Mouse (Mus musculus): ENCODE results near the gene Fmn2. TPM values are rescaled to one million over a fixed set of nuclear protein-coding genes. Genes with fewer than 3 reads are reported as not detected.

Gene Fmn2
- polyA plus RNA-seq, 1 experiment: 0.17 TPM

DNA sequence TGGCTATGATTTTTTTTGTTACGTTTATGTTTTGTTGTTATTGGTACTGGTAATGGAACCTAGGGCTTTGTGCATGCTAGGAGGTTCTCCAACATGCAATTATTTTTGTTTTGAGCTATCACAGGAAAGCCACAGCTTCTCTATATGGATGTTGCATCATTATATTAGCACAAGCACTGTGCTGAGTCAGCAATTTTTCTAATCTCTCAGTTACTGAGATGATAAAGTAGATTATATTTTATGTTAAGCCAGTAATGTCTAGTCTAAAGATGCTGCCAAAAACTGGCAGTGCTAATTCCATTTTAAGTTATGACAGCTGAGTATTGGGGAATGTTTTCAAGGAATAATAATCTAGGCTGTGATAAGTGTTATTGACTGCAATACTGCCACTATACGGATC, 287.0 kb downstream of the Fmn2 start:
- 83% methylated on average over 2 of the region's 2 CpGs for WGBS
- Histone ChIP-seq H3K4me3 (replicated peaks; ENCODE audit: extremely low read depth, low read depth, low read length) (no peak overlapping the region), H3K4me1 (ENCODE audit: control insufficient read depth, insufficient read depth, low read length) (no peaks in the 10 kb centered on the region)
- TF ChIP-seq CTCF (IDR thresholded peaks at IDR 0.05; ENCODE audit: insufficient read depth, low read length) (no peak), POLR2A (IDR thresholded peaks at IDR 0.05; ENCODE audit: borderline replicate concordance, extremely low read depth, low read depth, low read length) (no peak)
- DNase-seq: no peak

DNA sequence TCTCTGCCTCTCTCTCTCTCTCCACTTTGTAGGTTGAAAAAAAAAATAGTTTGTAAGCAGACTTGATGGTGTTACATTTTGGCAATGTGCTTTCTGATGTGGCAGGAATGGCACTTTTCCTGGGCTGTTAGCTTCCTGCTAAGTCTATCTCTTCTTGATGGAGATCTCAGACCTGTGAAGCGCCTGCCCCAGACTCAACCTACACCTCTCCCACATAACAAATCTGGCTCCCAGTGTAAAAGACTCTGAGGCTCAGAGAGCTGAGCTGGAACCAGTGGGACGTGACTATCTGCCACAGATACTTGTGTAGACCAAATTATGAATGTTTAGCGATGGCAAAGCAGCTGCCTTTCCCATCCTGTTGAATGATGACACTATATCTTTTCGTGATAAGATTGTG, 310.2 kb downstream of the Fmn2 start:
- Histone ChIP-seq H3K4me3 (replicated peaks; ENCODE audit: extremely low read depth, low read depth, low read length) (no peak overlapping the region), H3K4me1 (ENCODE audit: control insufficient read depth, insufficient read depth, low read length) (no peaks in the 10 kb centered on the region)
- 68% methylated on average over 4 of the region's 4 CpGs for WGBS
- no peak for DNase-seq
- no peak for TF ChIP-seq POLR2A (IDR thresholded peaks at IDR 0.05; ENCODE audit: borderline replicate concordance, extremely low read depth, low read depth, low read length)
- TF ChIP-seq CTCF (IDR thresholded peaks at IDR 0.05; ENCODE audit: insufficient read depth, low read length): no peak

DNA sequence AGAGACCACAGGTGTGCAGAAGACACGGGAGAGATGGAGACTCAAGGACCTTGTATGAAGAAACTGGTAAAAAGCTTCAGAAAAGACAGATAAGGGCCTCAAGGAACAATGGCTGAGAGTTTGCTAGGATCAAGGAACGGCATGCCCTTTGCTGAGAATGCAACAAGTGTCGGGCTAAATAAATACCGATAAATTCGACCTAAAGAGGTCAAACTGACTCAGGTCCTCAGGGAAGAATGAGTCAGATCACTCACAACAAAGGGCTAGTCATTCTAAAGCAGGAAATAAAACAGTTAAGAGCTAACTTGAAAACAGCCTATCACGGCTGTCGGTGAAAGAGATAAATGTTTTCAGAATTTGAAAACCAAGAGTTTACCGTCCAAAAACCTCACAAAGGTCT, 324.9 kb downstream of the Fmn2 start:
- WGBS: 25% methylated on average over 8 of the region's 8 CpGs
- Histone ChIP-seq H3K4me1 (ENCODE audit: control insufficient read depth, insufficient read depth, low read length) (no peaks in the 10 kb centered on the region; the same call in 1 of the 2 replicates), H3K4me3 (replicated peaks; ENCODE audit: extremely low read depth, low read depth, low read length) (no peak overlapping the region)
- TF ChIP-seq POLR2A (IDR thresholded peaks at IDR 0.05; ENCODE audit: borderline replicate concordance, extremely low read depth, low read depth, low read length) (no peak), CTCF (IDR thresholded peaks at IDR 0.05; ENCODE audit: insufficient read depth, low read length) (no peak)
- no peak for DNase-seq

DNA sequence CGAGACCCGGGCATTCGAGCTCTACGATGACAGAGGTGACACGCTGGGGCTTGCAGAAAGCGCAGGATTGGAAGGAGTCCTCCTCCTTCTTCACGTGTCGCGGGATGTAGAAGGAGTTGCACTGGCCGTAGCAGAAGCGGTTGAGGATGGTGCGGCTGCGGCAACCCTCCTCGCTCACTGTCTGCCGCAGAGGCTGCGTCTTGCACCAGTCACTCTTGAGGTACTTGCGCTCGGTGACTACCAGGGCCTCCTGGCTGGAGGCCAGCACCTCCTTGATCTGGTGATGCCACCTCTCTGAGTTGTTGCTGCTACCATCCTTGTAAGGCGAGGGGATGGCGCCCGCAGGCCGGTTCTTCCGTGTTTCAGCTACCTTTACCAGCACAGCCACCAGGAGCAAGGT, 335.2 kb downstream of the Fmn2 start:
- DNase-seq: no peak
- Histone ChIP-seq H3K4me3 (replicated peaks; ENCODE audit: extremely low read depth, low read depth, low read length) (no peak overlapping the region), H3K4me1 (ENCODE audit: control insufficient read depth, insufficient read depth, low read length) (no peaks in the 10 kb centered on the region)
- TF ChIP-seq CTCF (IDR thresholded peaks at IDR 0.05; ENCODE audit: insufficient read depth, low read length): no peak
- no peak for TF ChIP-seq POLR2A (IDR thresholded peaks at IDR 0.05; ENCODE audit: borderline replicate concordance, extremely low read depth, low read depth, low read length)
- WGBS: 93% methylated on average over 23 of the region's 23 CpGs

DNA sequence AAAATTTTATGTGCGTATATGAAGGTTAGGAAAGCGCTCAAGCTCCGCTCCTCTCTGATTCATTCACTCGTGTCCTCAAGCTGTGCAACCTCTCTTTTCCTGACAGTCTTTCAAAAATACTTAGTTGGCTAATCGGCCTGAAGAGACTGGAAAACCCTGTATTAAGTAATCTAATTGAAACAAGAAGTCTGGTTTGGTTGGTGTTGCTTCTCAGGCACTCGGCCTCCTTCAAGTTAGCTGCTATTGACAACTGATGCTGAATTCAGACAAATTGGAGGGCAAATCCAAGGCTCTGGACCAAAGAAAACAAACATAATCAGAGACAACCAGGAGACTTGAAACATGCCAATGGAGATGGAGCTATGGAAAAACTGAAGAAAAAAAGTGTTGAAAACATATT, 343.2 kb downstream of the Fmn2 start:
- 79% methylated on average over 6 of the region's 6 CpGs for WGBS
- no peak for TF ChIP-seq CTCF (IDR thresholded peaks at IDR 0.05; ENCODE audit: insufficient read depth, low read length)
- TF ChIP-seq POLR2A (IDR thresholded peaks at IDR 0.05; ENCODE audit: borderline replicate concordance, extremely low read depth, low read depth, low read length): no peak
- no peak for DNase-seq
- Histone ChIP-seq H3K4me1 (ENCODE audit: control insufficient read depth, insufficient read depth, low read length) (no peaks in the 10 kb centered on the region), H3K4me3 (replicated peaks; ENCODE audit: extremely low read depth, low read depth, low read length) (no peak overlapping the region)

DNA sequence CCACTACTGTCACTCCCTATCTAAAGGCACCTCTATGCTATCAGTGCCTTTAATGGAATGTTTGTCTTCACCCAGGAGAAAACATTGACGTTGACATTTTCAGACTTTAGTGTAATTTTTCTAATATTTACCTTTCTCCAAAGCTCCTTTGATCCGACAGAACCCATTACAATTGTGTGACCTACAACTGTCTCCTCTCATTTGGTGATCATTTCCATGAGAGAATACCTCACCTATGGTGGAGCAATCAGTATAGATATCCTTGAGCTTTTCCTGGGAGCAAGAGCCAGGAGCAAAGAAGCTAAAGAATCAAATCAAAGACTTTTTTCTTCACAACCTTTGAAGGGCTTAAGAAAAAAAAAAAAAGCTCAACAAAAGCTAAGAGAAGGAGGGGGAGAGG, 354.6 kb downstream of the Fmn2 start:
- 39% methylated on average over 2 of the region's 2 CpGs for WGBS
- TF ChIP-seq CTCF (IDR thresholded peaks at IDR 0.05; ENCODE audit: insufficient read depth, low read length) (no peak), POLR2A (IDR thresholded peaks at IDR 0.05; ENCODE audit: borderline replicate concordance, extremely low read depth, low read depth, low read length) (no peak)
- no peak for DNase-seq
- Histone ChIP-seq H3K4me3 (replicated peaks; ENCODE audit: extremely low read depth, low read depth, low read length) (no peak overlapping the region), H3K4me1 (ENCODE audit: control insufficient read depth, insufficient read depth, low read length) (no peaks in the 10 kb centered on the region)

DNA sequence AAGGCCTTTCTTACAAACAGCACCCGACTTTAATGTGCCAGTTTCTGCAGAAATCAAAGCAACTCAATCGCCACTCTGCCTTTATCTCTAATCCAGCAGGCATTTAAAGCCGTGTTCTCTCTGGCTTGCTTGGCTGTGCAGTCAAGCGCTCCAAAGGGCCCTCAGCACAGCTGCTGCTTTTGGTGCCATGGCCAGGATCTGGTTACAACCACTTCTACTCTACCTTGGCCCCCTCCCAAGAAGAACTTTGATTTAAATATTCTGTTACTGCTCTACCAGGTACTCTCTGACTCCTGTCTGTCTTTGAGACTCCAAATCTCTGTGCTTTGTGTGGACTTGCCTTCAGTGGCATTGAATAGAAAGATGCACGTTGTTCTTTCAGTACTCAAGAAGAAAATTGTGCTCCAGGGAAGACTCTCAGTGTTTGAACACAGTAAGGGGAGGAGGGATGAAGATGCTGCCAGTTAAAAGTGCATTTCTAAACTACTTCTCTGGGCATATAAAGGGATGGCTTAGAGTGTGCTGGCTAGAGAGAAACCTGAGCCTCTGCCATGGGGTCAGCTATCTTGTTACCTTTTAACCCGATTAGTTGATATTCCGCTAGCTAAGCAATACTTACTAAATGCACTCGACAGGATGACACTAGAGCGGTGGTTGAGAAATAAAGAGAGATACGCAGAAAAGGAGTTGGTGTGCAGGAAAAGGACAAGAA, 358.9 kb downstream of the Fmn2 start:
- Histone ChIP-seq H3K4me3 (replicated peaks; ENCODE audit: extremely low read depth, low read depth, low read length) (no peak overlapping the region), H3K4me1 (ENCODE audit: control insufficient read depth, insufficient read depth, low read length) (no peaks in the 10 kb centered on the region)
- no peak for TF ChIP-seq POLR2A (IDR thresholded peaks at IDR 0.05; ENCODE audit: borderline replicate concordance, extremely low read depth, low read depth, low read length)
- no peak for TF ChIP-seq CTCF (IDR thresholded peaks at IDR 0.05; ENCODE audit: insufficient read depth, low read length)
- WGBS: 64% methylated on average over 10 of the region's 10 CpGs
- no peak for DNase-seq

Other genes starting within 250 kb of the Fmn2 start
- not detected in 2 replicates for gene Olfr419, start 249.8 kb upstream of the Fmn2 start, polyA plus RNA-seq (2012; rRNA removed)
- gene Mptx1, start 171.3 kb upstream of the Fmn2 start, polyA plus RNA-seq (2012; rRNA removed): 1.2 TPM in 1 of 2 replicates, not detected in the other
- gene Olfr417, start 136.7 kb upstream of the Fmn2 start, polyA plus RNA-seq (2012; rRNA removed): not detected in 2 replicates
- not detected in 2 replicates for gene Olfr248, start 110.8 kb upstream of the Fmn2 start, polyA plus RNA-seq (2012; rRNA removed)
- gene Olfr414, start 77.8 kb upstream of the Fmn2 start, polyA plus RNA-seq (2012; rRNA removed): not detected in 2 replicates
- gene Olfr220, start 59.7 kb upstream of the Fmn2 start, polyA plus RNA-seq (2012; rRNA removed): not detected in 2 replicates

Data from lung, adult 2 months (tissue).